Mouse (Mus musculus): ENCODE data around the gene Tex46.

Gene Tex46

GRCm38 (mm10) chr4:136610387-136610856, at the start of gene Tex46:
Gene Tex46 (plus strand): TSS chr4:136610437.
- CTCF ChIA-PET, result interaction anchor here in 3 of 4 experiments (0.6 kb wide), 3 partner anchors 56 to 960 kb away, joined by 3 read pairs; no protein-coding TSS in a partner anchor

GRCm38 (mm10) chr4:136562755-136563154, 47.5 kb upstream of the Tex46 start:
- POLR2A ChIA-PET, result interaction anchor here (0.6 to 14.2 kb wide), 16 partner anchors 9 to 515 kb away, joined by 3 to 180 read pairs (median 4); partner anchors contain the start of gene Kdm1a (in 1 of the 4)
- CTCF ChIA-PET, result interaction anchor here in 2 of 4 experiments (0.6 to 0.9 kb wide), 3 partner anchors 37 to 729 kb away, joined by 3 to 6 read pairs (median 3); no protein-coding TSS in a partner anchor

More at GRCm38 (mm10) chr4:136610387-136610856, at the start of gene Tex46:
- POLR2A ChIA-PET, result interaction anchor here in 3 of 4 experiments (0.6 to 1.7 kb wide), 9 partner anchors 11 to 734 kb away, joined by 3 to 6 read pairs (median 3); no protein-coding TSS in a partner anchor

- ChIA-PET CTCF (interaction anchor here in 3 of 4 experiments (0.9 to 1.4 kb wide), 6 partner anchors 9 to 144 kb away, joined by 3 to 5 read pairs (median 3); partner anchors contain the start of gene Lactbl1 (in 1 of the 3)), POLR2A (interaction anchor here in 3 of 4 experiments (0.5 to 14.2 kb wide), 19 partner anchors 9 to 421 kb away, joined by 3 to 180 read pairs (median 4); partner anchors contain the start of gene Kdm1a (in 1 of the 3))
Observed at GRCm38 (mm10) chr4:136568629-136569028, 41.6 kb upstream of the Tex46 start.

GRCm38 (mm10) chr4:136569998-136570397, 40.2 kb upstream of the Tex46 start:
- ChIA-PET CTCF (interaction anchor here in 2 of 4 experiments (0.6 to 1.4 kb wide), 3 partner anchors 30 to 1595 kb away, joined by 3 to 4 read pairs (median 3); no protein-coding TSS in a partner anchor), POLR2A (interaction anchor here in 2 of 4 experiments (0.8 to 14.2 kb wide), 9 partner anchors 8 to 24 kb away, joined by 3 to 180 read pairs (median 4); no protein-coding TSS in a partner anchor)

GRCm38 (mm10) chr4:136581885-136582284, 28.4 kb upstream of the Tex46 start:
- POLR2A ChIA-PET, result interaction anchor here in 3 of 4 experiments (0.9 to 7.3 kb wide), 11 partner anchors 11 to 119 kb away, joined by 3 to 60 read pairs (median 4); no protein-coding TSS in a partner anchor
- CTCF ChIA-PET, result interaction anchor here in 2 of 4 experiments (0.6 to 0.8 kb wide), 2 partner anchors 40 to 46 kb away, joined by 3 to 4 read pairs; no protein-coding TSS in a partner anchor

GRCm38 (mm10) chr4:136587221-136587827, 22.9 kb upstream of the Tex46 start:
- CTCF ChIA-PET, result interaction anchor here in 1 of 4 experiments (0.9 to 1.2 kb wide), 3 partner anchors 11 to 34 kb away, joined by 3 read pairs; no protein-coding TSS in a partner anchor
- POLR2A ChIA-PET, result interaction anchor here in 2 of 4 experiments (0.8 to 7.3 kb wide), 18 partner anchors 6 to 126 kb away, joined by 3 to 60 read pairs (median 4); partner anchors contain the start of gene Kdm1a (in 1 of the 2)

- ChIA-PET CTCF (interaction anchor here in 1 of 4 experiments (0.9 to 1.2 kb wide), 3 partner anchors 10 to 33 kb away, joined by 3 read pairs; no protein-coding TSS in a partner anchor), POLR2A (interaction anchor here in 2 of 4 experiments (0.8 to 2.8 kb wide), 17 partner anchors 8 to 127 kb away, joined by 3 to 10 read pairs (median 5); partner anchors contain the start of gene Kdm1a (in 1 of the 2))
Observed at GRCm38 (mm10) chr4:136588003-136588402, 22.2 kb upstream of the Tex46 start.

- CTCF ChIA-PET, result interaction anchor here in 2 of 4 experiments (0.7 to 1.5 kb wide), 4 partner anchors 9 to 404 kb away, joined by 3 to 13 read pairs (median 4); no protein-coding TSS in a partner anchor
- POLR2A ChIA-PET, result interaction anchor here in 3 of 4 experiments (0.6 to 7.6 kb wide), 25 partner anchors 8 to 1085 kb away, joined by 3 to 82 read pairs (median 4); partner anchors contain the start of genes Kdm1a (in 2 of the 3), 6030445D17Rik (in 1 of the 3) and Hnrnpr (in 1 of the 3)
Observed at GRCm38 (mm10) chr4:136592111-136592510, 18.1 kb upstream of the Tex46 start.

GRCm38 (mm10) chr4:136594006-136594405, 16.2 kb upstream of the Tex46 start:
- ChIA-PET POLR2A (interaction anchor here (0.6 to 7.6 kb wide), 40 partner anchors 8 to 1041 kb away, joined by 3 to 82 read pairs (median 5); partner anchors contain the start of genes Kdm1a (in 2 of the 4), 6030445D17Rik (in 1 of the 4), E2f2 (in 1 of the 4) and Htr1d (in 1 of the 4)), CTCF (interaction anchor here in 3 of 4 experiments (0.6 to 1.3 kb wide), 5 partner anchors 27 to 375 kb away, joined by 3 to 4 read pairs (median 3); no protein-coding TSS in a partner anchor)

GRCm38 (mm10) chr4:136595221-136595620, 15.0 kb upstream of the Tex46 start:
- POLR2A ChIA-PET, result interaction anchor here in 2 of 4 experiments (0.7 to 7.6 kb wide), 21 partner anchors 7 to 1182 kb away, joined by 3 to 82 read pairs (median 4); partner anchors contain the start of genes 6030445D17Rik (in 1 of the 2), Htr1d (in 1 of the 2), Kdm1a (in 1 of the 2) and Tex46 (in 1 of the 2)
- CTCF ChIA-PET, result interaction anchor here in 2 of 4 experiments (0.7 to 1.1 kb wide), 2 partner anchors 45 to 69 kb away, joined by 3 to 4 read pairs; no protein-coding TSS in a partner anchor

- POLR2A ChIA-PET, result interaction anchor here in 3 of 4 experiments (0.6 to 2.0 kb wide), 16 partner anchors 7 to 309 kb away, joined by 3 to 6 read pairs (median 4); partner anchors contain the start of genes 6030445D17Rik (in 1 of the 3) and Luzp1 (in 1 of the 3)
- CTCF ChIA-PET, result interaction anchor here in 2 of 4 experiments (0.5 to 1.7 kb wide), 4 partner anchors 11 to 181 kb away, joined by 3 to 4 read pairs (median 3); no protein-coding TSS in a partner anchor
Observed at GRCm38 (mm10) chr4:136598268-136598876, 11.9 kb upstream of the Tex46 start.

- ChIA-PET POLR2A (interaction anchor here in 3 of 4 experiments (0.6 to 7.8 kb wide), 13 partner anchors 8 to 314 kb away, joined by 3 to 82 read pairs (median 4); partner anchors contain the start of gene Luzp1 (in 1 of the 3)), CTCF (interaction anchor here in 3 of 4 experiments (0.7 to 1.1 kb wide), 8 partner anchors 16 to 196 kb away, joined by 3 to 4 read pairs (median 3); no protein-coding TSS in a partner anchor)
Observed at GRCm38 (mm10) chr4:136599869-136600268, 10.4 kb upstream of the Tex46 start.

- CTCF ChIA-PET, result interaction anchor here (0.6 to 1.3 kb wide), 9 partner anchors 17 to 38 kb away, joined by 3 to 4 read pairs (median 3); no protein-coding TSS in a partner anchor
- POLR2A ChIA-PET, result interaction anchor here in 3 of 4 experiments (0.6 to 7.8 kb wide), 14 partner anchors 8 to 176 kb away, joined by 3 to 82 read pairs (median 5); partner anchors contain the start of gene Luzp1 (in 2 of the 3)
Observed at GRCm38 (mm10) chr4:136600536-136600935, 9.7 kb upstream of the Tex46 start.

- POLR2A ChIA-PET, result interaction anchor here in 3 of 4 experiments (0.6 to 7.8 kb wide), 16 partner anchors 9 to 177 kb away, joined by 3 to 82 read pairs (median 4); partner anchors contain the start of genes 6030445D17Rik (in 1 of the 3) and Luzp1 (in 1 of the 3)
- CTCF ChIA-PET, result interaction anchor here in 3 of 4 experiments (0.7 to 1.8 kb wide), 4 partner anchors 10 to 21 kb away, joined by 3 to 9 read pairs (median 3); partner anchors contain the start of gene Lactbl1 (in 1 of the 3)
Observed at GRCm38 (mm10) chr4:136601476-136601875, 8.8 kb upstream of the Tex46 start.

GRCm38 (mm10) chr4:136602018-136602554, 8.2 kb upstream of the Tex46 start:
- ChIA-PET POLR2A (interaction anchor here (0.6 to 7.8 kb wide), 26 partner anchors 9 to 567 kb away, joined by 3 to 82 read pairs (median 4); partner anchors contain the start of genes 6030445D17Rik (in 3 of the 4) and Luzp1 (in 1 of the 4)), CTCF (interaction anchor here in 3 of 4 experiments (0.6 to 1.8 kb wide), 10 partner anchors 10 to 373 kb away, joined by 3 to 9 read pairs (median 3); partner anchors contain the start of gene Lactbl1 (in 1 of the 3))

- CTCF ChIA-PET, result interaction anchor here in 2 of 4 experiments (0.6 to 1.8 kb wide), 8 partner anchors 11 to 373 kb away, joined by 3 to 9 read pairs (median 4); partner anchors contain the start of gene Lactbl1 (in 1 of the 2)
- POLR2A ChIA-PET, result interaction anchor here (0.6 to 7.8 kb wide), 19 partner anchors 10 to 568 kb away, joined by 3 to 82 read pairs (median 4); partner anchors contain the start of gene 6030445D17Rik (in 2 of the 4)
Observed at GRCm38 (mm10) chr4:136602568-136602967, 7.7 kb upstream of the Tex46 start, which contains the start of gene Kdm1a. Gene Kdm1a (minus strand): TSS chr4:136602723.
